Mouse (Mus musculus) midbrain, embryonic 10.5 days (tissue): ENCODE results near the gene 1810062G17Rik. TPM values are rescaled to one million over a fixed set of nuclear protein-coding genes. Genes with fewer than 3 reads are reported as not detected.

ENCODE experiments used
- DNase-seq: peaks from one replicate; pipeline ENCODE4 v3.0.0-alpha.2; 2017; ENCODE audit warnings: low spot score
- H3K27ac ChIP-seq: fragments of 300-500 bp; sonication (generic); replicated peaks from 2 replicates; pipeline ENCODE4 v1.5.1; 2016; ENCODE audit warnings: mild to moderate bottlenecking
- H3K27me3 ChIP-seq: fragments of 300-500 bp; sonication (generic); 2 replicates; pipeline ENCODE4 v1.6.1; 2016; ENCODE audit warnings: low read depth, mild to moderate bottlenecking; ENCODE audit not compliant: poor library complexity, severe bottlenecking
- H3K36me3 ChIP-seq: fragments of 300-500 bp; sonication (generic); 2 replicates; pipeline ENCODE4 v1.6.1; 2016; ENCODE audit warnings: mild to moderate bottlenecking, moderate library complexity
- H3K4me1 ChIP-seq: fragments of 300-500 bp; sonication (generic); 2 replicates; pipeline ENCODE4 v1.6.1; 2016
- H3K4me3 ChIP-seq: fragments of 300-500 bp; sonication (generic); 2 replicates; pipeline ENCODE4 v1.5.1; 2016; ENCODE audit warnings: mild to moderate bottlenecking, moderate library complexity
- H3K9me3 ChIP-seq: fragments of 300-500 bp; sonication (generic); replicated peaks from 2 replicates; pipeline ENCODE4 v1.6.1; 2016; ENCODE audit warnings: mild to moderate bottlenecking
- WGBS: fragments of 180-500 bp; shearing (Covaris S2); methylation state at CpG from one replicate; pipeline ENCODE4 v1.1.7; 2016; 5-methylcytosine and 5-hydroxymethylcytosine counted together
- polyA plus RNA-seq: library from polyadenylated mRNA; unstranded; fragments of >200 nt; fragmentation: Nextera tagmentation; extraction: Ambion mirVana; gene quantifications from 2 replicates; pipeline ENCODE4 v1.2.1, GENCODE M21; 2016

The 1810062G17Rik gene
- 0.25 and 0.73 TPM in 2 replicates for polyA plus RNA-seq

DNA sequence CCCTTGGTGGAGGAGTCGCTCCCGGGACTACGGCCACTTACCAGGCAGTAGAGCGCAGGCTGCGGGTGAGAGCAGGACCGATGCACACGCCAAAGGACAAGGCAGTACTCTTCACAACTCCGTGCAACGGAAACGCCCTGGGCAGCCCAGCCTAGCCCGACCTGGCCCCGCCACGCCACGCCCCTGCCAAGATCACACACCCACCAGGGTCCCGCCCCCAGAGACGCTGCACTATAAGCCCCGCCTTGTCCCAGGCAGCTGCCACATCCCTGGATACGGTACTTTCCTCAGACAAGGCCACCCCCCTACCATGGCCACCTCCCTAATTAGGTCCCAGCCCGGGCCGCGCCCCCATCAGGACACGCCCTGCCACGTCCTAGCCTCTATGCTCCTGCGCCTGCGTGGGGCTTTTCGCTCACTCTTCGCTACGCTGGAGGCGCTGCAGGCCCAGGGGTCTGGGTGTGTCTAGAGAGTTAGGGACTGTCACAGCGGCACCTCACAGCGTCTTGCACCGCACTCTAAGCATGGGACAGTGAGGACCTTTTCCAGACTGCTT is at the start of gene 1810062G17Rik, which contains the start of gene Anxa5:
Gene 1810062G17Rik (plus strand): TSS at position 406 of the 556 bp plus-strand sequence.
Gene Anxa5 (minus strand): TSS at position 363 of the 556 bp plus-strand sequence.
- no peaks in the 10 kb centered on the region for H3K36me3 ChIP-seq
- DNase-seq = peak; percentile 93
- under 1% methylated on average over 32 of the region's 32 CpGs for WGBS
- peaks cover 37% of the 10 kb centered on the region for H3K4me1 ChIP-seq
- H3K4me3 ChIP-seq = peak within 1 kb of the TSS; percentile 70
- no peaks in the 10 kb centered on the region for H3K9me3 ChIP-seq
- H3K27ac ChIP-seq = peak within 1 kb of the TSS; percentile 81
- peaks cover 27% of the 10 kb centered on the region for H3K27me3 ChIP-seq

GRCm38 (mm10) chr3:36427386-36427785 is 48.4 kb upstream of the 1810062G17Rik start:
- H3K9me3 ChIP-seq = no peaks in the 10 kb centered on the region
- H3K27me3 ChIP-seq = no peaks in the 10 kb centered on the region
- no peak for DNase-seq
- H3K27ac ChIP-seq = no peak overlapping the region
- H3K4me3 ChIP-seq = no peak overlapping the region
- 97% methylated on average over 8 of the region's 8 CpGs for WGBS
- H3K36me3 ChIP-seq = no peaks in the 10 kb centered on the region
- no peaks in the 10 kb centered on the region for H3K4me1 ChIP-seq

DNA sequence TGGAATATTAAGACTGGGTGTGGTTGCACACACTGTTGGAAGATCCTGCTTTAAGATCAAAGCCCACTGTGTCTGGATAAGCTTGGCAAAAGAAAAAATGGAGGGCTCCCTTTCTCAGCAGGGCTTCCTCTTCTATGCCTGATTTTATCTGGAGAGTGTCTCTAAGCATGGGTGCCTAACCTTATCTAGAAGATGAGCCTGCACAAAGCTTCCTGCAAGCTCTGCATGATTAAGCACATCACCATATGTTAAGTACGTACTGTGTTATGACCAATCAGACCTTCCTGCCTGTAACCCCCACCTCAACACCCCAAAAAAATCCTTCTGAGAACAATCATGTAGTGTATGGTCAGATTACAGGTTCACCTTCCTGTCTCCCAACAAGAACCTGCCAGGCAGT is 45.4 kb upstream of the 1810062G17Rik start:
- 82% methylated on average over 1 of the region's 1 CpGs for WGBS
- Histone ChIP-seq H3K36me3 (no peaks in the 10 kb centered on the region), H3K4me1 (no peaks in the 10 kb centered on the region), H3K27me3 (no peaks in the 10 kb centered on the region), H3K27ac (no peak overlapping the region), H3K9me3 (no peaks in the 10 kb centered on the region), H3K4me3 (no peak overlapping the region)
- DNase-seq = no peak

DNA sequence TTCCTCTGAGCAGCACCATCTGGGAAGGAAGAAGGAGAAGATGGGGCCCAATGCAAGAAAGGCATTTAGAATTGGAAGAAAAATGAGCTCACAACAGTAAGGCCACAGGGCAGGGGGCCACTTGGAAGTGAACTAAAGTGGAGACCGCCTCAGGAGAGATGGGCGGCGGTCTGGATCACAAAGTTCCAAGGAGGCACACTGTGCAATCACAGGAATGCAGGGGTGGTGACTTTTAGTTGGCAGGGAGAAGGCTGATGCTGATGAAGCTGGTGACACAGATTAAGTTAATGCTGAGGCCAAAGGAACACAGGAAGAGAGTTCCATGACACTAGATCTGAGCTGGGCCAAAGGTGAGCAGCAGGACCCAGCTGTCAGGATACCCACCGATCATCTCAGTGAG is 35.5 kb upstream of the 1810062G17Rik start:
- no peaks in the 10 kb centered on the region for H3K9me3 ChIP-seq
- WGBS = 82% methylated on average over 4 of the region's 4 CpGs
- no peak for DNase-seq
- no peak overlapping the region for H3K4me3 ChIP-seq
- no peak overlapping the region for H3K27ac ChIP-seq
- H3K4me1 ChIP-seq = peaks cover 11% of the 10 kb centered on the region
- H3K27me3 ChIP-seq = no peaks in the 10 kb centered on the region
- no peaks in the 10 kb centered on the region for H3K36me3 ChIP-seq

DNA sequence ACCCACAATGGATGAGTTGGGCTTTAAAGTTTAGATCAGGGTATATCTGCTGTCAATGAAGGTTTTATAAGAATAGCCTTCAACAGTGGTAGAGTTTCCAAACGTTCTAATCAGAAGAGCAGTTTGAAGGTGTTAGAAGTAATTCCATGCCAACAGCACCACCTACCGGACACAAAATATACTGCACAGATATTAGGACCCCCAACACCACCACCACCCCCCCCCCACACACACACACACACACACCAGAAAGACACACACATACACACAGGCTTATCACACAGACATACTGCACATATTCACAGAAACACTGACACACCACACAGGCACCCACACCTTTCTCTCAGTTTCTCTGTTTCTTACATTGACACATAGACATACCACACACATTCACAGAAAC is 33.3 kb upstream of the 1810062G17Rik start:
- DNase-seq = peak; percentile 46
- no peak overlapping the region for H3K4me3 ChIP-seq
- 4% methylated on average over 2 of the region's 2 CpGs for WGBS
- peaks cover 11% of the 10 kb centered on the region for H3K4me1 ChIP-seq
- H3K27ac ChIP-seq = no peak overlapping the region
- no peaks in the 10 kb centered on the region for H3K27me3 ChIP-seq
- no peaks in the 10 kb centered on the region for H3K9me3 ChIP-seq
- no peaks in the 10 kb centered on the region for H3K36me3 ChIP-seq

DNA sequence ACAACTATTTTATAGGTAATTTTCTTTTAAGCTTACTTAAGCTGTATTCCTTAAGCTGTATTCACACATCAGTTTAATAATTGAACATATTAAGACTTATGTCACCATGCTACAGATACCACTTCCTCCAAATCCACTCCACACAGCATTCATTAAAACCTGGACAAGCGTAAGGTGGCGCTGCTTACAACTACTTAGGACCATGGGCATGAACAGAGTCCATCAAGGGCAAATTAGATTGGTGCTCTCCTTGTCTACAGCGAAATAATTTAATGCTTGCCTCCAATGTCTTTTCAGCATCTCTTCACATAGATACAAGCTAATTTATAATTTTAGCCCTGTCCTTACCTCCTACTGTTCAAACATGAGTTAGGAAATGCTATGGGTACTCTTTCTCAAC is 29.7 kb upstream of the 1810062G17Rik start:
- no peaks in the 10 kb centered on the region for H3K36me3 ChIP-seq
- H3K4me3 ChIP-seq = no peak overlapping the region
- H3K9me3 ChIP-seq = no peaks in the 10 kb centered on the region
- H3K27ac ChIP-seq = no peak overlapping the region
- H3K4me1 ChIP-seq = peaks cover 19% of the 10 kb centered on the region
- DNase-seq = no peak
- 97% methylated on average over 3 of the region's 3 CpGs for WGBS
- H3K27me3 ChIP-seq = no peaks in the 10 kb centered on the region

GRCm38 (mm10) chr3:36446506-36446905 is 29.2 kb upstream of the 1810062G17Rik start:
- Histone ChIP-seq H3K4me1 (peaks cover 19% of the 10 kb centered on the region), H3K27me3 (no peaks in the 10 kb centered on the region), H3K36me3 (no peaks in the 10 kb centered on the region), H3K4me3 (no peak overlapping the region), H3K27ac (no peak overlapping the region), H3K9me3 (no peaks in the 10 kb centered on the region)
- no peak for DNase-seq
- 84% methylated on average over 5 of the region's 5 CpGs for WGBS

- peaks cover 19% of the 10 kb centered on the region for H3K4me1 ChIP-seq
- no peak for DNase-seq
- H3K27ac ChIP-seq = no peak overlapping the region
- 83% methylated on average over 6 of the region's 6 CpGs for WGBS
- no peaks in the 10 kb centered on the region for H3K36me3 ChIP-seq
- no peaks in the 10 kb centered on the region for H3K9me3 ChIP-seq
- H3K27me3 ChIP-seq = no peaks in the 10 kb centered on the region
- no peak overlapping the region for H3K4me3 ChIP-seq
These were observed 28.8 kb upstream of the 1810062G17Rik start for GRCm38 (mm10) chr3:36446918-36447317.

DNA sequence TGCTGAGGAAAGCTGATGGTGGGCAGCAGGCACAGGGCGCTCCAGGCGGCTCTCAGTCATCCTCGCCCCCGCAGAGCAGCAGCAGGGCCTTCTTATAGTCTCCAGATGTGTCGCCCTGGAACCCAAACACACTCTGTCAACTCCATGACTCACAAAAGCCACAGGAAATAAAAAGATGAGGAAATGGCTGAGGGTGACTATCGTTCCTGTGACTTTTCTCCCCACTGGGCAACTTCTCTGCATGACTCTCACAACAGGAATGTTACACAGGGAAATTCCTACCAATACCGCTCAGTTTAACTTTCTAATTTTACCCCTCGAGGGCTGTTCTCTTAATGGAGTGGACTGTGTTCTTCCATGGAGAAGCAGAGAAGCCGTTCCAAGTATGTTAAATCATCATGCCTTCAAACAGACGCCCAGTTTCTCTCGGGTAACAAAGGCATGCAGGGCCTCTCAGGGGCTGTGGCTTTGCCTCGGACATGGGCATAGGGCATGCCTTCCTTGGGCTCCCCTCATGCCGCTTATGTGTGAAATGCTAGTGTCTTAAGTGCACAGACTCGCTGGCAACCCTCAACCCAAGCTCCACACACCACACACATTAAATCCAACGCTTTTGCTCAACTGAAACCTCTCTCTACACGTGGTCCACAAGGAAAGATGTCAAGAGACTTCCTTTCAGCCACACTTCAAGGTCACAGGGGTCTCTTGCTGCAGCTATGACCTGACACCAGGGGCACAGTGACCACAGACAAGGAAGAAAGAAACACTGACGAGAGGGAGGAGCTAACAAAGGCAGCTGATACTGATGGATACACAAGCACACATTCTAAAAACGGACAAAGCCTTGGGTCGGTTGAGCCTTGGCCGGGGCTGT is 26.2 kb upstream of the 1810062G17Rik start:
- no peaks in the 10 kb centered on the region for H3K27me3 ChIP-seq
- peak; percentile 19 for DNase-seq
- no peaks in the 10 kb centered on the region for H3K9me3 ChIP-seq
- no peaks in the 10 kb centered on the region for H3K36me3 ChIP-seq
- no peak overlapping the region; the same call in 1 of the 2 replicates for H3K27ac ChIP-seq
- H3K4me3 ChIP-seq = no peak overlapping the region
- peaks cover 13% of the 10 kb centered on the region for H3K4me1 ChIP-seq
- WGBS = 42% methylated on average over 20 of the region's 20 CpGs

DNA sequence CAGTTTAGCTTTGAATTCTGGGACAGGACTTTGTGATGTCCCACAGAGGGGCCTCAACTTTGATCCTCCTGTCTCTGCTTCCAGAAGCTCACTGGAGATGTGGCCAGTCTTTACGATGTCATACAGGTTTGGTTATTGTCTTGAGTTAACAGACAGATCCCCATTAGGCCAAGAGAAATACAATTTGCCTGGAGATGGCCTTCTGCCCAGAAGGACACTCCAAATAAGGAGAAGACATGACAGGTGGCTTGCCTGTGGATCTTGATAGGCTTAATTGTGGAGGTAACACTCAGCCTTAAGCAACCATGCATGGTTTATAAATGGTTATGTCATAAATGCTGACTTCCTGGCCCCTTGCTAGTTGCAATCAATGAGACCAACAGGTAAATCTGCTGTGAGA is 23.2 kb upstream of the 1810062G17Rik start:
- no peaks in the 10 kb centered on the region for H3K9me3 ChIP-seq
- DNase-seq = no peak
- no peaks in the 10 kb centered on the region for H3K27me3 ChIP-seq
- H3K36me3 ChIP-seq = 0 out of 2 replicates have a peak, but pooled peaks cover 4% of the 10 kb centered on the region
- H3K27ac ChIP-seq = no peak overlapping the region
- WGBS = 89% methylated on average over 1 of the region's 1 CpGs
- no peak overlapping the region for H3K4me3 ChIP-seq
- H3K4me1 ChIP-seq = peaks cover 13% of the 10 kb centered on the region

DNA sequence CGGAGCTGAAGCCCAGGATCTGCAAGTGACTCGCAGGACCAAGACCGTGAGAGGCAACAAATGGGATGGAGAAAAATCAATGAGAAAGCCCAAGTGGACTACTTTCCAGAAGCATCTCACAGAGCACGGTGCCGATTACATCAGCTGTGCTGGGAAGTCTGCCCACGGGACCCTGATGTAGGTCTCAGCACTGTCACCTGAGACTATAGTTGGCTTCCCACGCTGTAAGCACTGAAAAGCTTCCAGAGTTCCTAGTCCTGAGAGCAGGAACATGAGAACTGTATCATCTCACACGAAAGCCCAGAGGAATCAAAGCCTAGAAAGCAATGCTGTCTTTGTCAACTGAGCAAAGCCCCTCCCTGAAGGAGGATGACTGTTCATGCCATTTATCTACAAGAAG is 20.6 kb upstream of the 1810062G17Rik start:
- H3K9me3 ChIP-seq = no peaks in the 10 kb centered on the region
- H3K4me1 ChIP-seq = peaks cover 2% of the 10 kb centered on the region; the same call in 1 of the 2 replicates
- DNase-seq = no peak
- H3K27me3 ChIP-seq = no peaks in the 10 kb centered on the region
- 93% methylated on average over 8 of the region's 8 CpGs for WGBS
- no peak overlapping the region for H3K4me3 ChIP-seq
- H3K36me3 ChIP-seq = 0 out of 2 replicates have a peak, but pooled peaks cover 4% of the 10 kb centered on the region
- no peak overlapping the region for H3K27ac ChIP-seq

GRCm38 (mm10) chr3:36455566-36455965 is 20.2 kb upstream of the 1810062G17Rik start:
- DNase-seq = no peak
- Histone ChIP-seq H3K27ac (no peak overlapping the region), H3K4me1 (no peaks in the 10 kb centered on the region), H3K27me3 (no peaks in the 10 kb centered on the region), H3K4me3 (no peak overlapping the region), H3K36me3 (0 out of 2 replicates have a peak, but pooled peaks cover 4% of the 10 kb centered on the region), H3K9me3 (no peaks in the 10 kb centered on the region)
- WGBS = 84% methylated on average over 3 of the region's 3 CpGs

DNA sequence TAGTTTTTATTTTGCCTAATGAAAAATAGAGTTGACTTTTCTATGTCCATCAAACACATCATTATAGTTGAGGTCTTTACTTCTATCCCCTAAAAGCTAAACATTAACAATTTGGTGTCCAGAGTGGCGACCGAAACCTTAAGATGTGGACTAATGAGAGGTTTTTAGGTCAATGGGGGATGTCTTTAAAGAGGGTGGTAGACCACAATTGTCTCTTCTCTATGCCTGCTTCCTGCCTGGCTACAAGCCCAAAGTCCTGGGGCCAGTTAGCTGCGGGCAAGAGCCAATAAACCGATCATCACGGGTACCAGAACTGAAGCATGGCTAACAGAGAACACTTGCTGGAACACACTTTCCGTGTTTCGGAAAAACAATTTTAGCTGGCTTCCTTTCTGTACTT is 15.0 kb upstream of the 1810062G17Rik start:
- H3K4me3 ChIP-seq = no peak overlapping the region
- no peak overlapping the region for H3K27ac ChIP-seq
- no peaks in the 10 kb centered on the region for H3K9me3 ChIP-seq
- 95% methylated on average over 7 of the region's 7 CpGs for WGBS
- no peaks in the 10 kb centered on the region for H3K27me3 ChIP-seq
- H3K4me1 ChIP-seq = no peaks in the 10 kb centered on the region
- no peak for DNase-seq
- 0 out of 2 replicates have a peak, but pooled peaks cover 1% of the 10 kb centered on the region for H3K36me3 ChIP-seq
